Mouse (Mus musculus) liver, adult 2 months (tissue): ENCODE measurements around the gene Olfr707. TPM values are rescaled to one million over a fixed set of nuclear protein-coding genes. Genes with fewer than 3 reads are reported as not detected.

Experiments
- DNase-seq: peaks from one replicate; pipeline ENCODE4 v3.0.0-alpha.2; 2011; ENCODE audit warnings: low read depth, low spot score; ENCODE audit errors: extremely low read depth
- H3K27ac ChIP-seq: fragments of 200-500 bp; replicated peaks from 2 replicates; pipeline ENCODE4 v1.5.1; 2012; ENCODE audit warnings: low read depth, mild to moderate bottlenecking, control low read depth, inconsistent platforms, low read length; ENCODE audit not compliant: insufficient read depth
- H3K27me3 ChIP-seq: fragments of 200-500 bp; 2 replicates; pipeline ENCODE4 v1.6.1; 2012; ENCODE audit warnings: mild to moderate bottlenecking, moderate library complexity, low read length, inconsistent platforms; ENCODE audit not compliant: control insufficient read depth, insufficient read depth
- H3K36me3 ChIP-seq: fragments of 200-500 bp; 2 replicates; pipeline ENCODE4 v1.6.1; 2012; ENCODE audit warnings: low read length, inconsistent platforms; ENCODE audit not compliant: control insufficient read depth, insufficient read depth
- H3K4me1 ChIP-seq: fragments of 200-500 bp; 2 replicates; pipeline ENCODE4 v1.6.1; 2011; ENCODE audit warnings: low read length; ENCODE audit not compliant: control insufficient read depth, insufficient read depth
- H3K4me3 ChIP-seq: fragments of 200-500 bp; 2 replicates; pipeline ENCODE4 v1.5.1; 2011; ENCODE audit warnings: low read depth, mild to moderate bottlenecking, control low read depth, low read length, moderate library complexity; ENCODE audit not compliant: insufficient read depth
- H3K79me2 ChIP-seq: fragments of 200-500 bp; 2 replicates; pipeline ENCODE4 v1.6.1; 2012; ENCODE audit warnings: inconsistent platforms, mild to moderate bottlenecking, low read length, moderate library complexity; ENCODE audit not compliant: control insufficient read depth, insufficient read depth
- H3K9ac ChIP-seq: fragments of 200-500 bp; 2 replicates; pipeline ENCODE4 v1.6.1; 2012; ENCODE audit warnings: low read depth, mild to moderate bottlenecking, control low read depth, inconsistent platforms, low read length
- CTCF ChIP-seq: fragments of 200-500 bp; IDR thresholded peaks from 2 replicates; pipeline ENCODE4 v1.5.1; 2011; ENCODE audit warnings: low read depth, low read length, control low read depth
- POLR2A ChIP-seq: fragments of 200-500 bp; IDR thresholded peaks from 2 replicates; pipeline ENCODE4 v1.6.1; 2011; ENCODE audit warnings: low read length, control low read depth; ENCODE audit not compliant: insufficient read depth; ENCODE audit errors: extremely low read depth
- WGBS: fragments of 180-500 bp; shearing (Covaris S2); methylation state at CpG from one replicate; pipeline ENCODE4 v1.1.7; 2018; 5-methylcytosine and 5-hydroxymethylcytosine counted together
- polyA plus RNA-seq: library from polyadenylated mRNA; depleted of rRNA; stranded (reverse); fragments of >200 nt; gene quantifications from 2 replicates; pipeline ENCODE4 v1.2.3, GENCODE M21; 2012; rRNA removed
- total RNA-seq: library from RNA; depleted of rRNA; stranded (reverse); fragments of >200 nt; gene quantifications from 2 replicates; pipeline ENCODE4 v1.2.3, GENCODE M21; 2014; rRNA removed

Gene Olfr707
- total and polyA plus RNA-seq, 2 experiments: not detected

GRCm38 (mm10) chr7:106876791-106877190, 24.2 kb downstream of the Olfr707 start, which contains the start of gene Olfr705:
Gene Olfr705 (minus strand): TSS chr7:106876891.
- no peak for TF ChIP-seq CTCF
- TF ChIP-seq POLR2A: no peak
- 78% methylated on average over 3 of the region's 3 CpGs for WGBS
- DNase-seq: no peak
- no peak within 1 kb of the TSS for H3K9ac ChIP-seq
- no peaks in the 10 kb centered on the region for H3K36me3 ChIP-seq
- H3K4me1 ChIP-seq: no peaks in the 10 kb centered on the region
- no peak within 1 kb of the TSS for H3K4me3 ChIP-seq
- H3K27me3 ChIP-seq: no peaks in the 10 kb centered on the region
- no peaks in the 10 kb centered on the region for H3K79me2 ChIP-seq
- H3K27ac ChIP-seq: no peak within 1 kb of the TSS

- TF ChIP-seq POLR2A (no peak), CTCF (no peak)
- H3K79me2 ChIP-seq: no peaks in the 10 kb centered on the region
- H3K27ac ChIP-seq: no peak within 1 kb of the TSS
- no peak within 1 kb of the TSS for H3K9ac ChIP-seq
- DNase-seq: no peak
- H3K36me3 ChIP-seq: no peaks in the 10 kb centered on the region
- H3K4me1 ChIP-seq: no peaks in the 10 kb centered on the region
- no peak within 1 kb of the TSS for H3K4me3 ChIP-seq
- H3K27me3 ChIP-seq: no peaks in the 10 kb centered on the region
Measured at GRCm38 (mm10) chr7:106862885-106863284, 38.2 kb downstream of the Olfr707 start, which contains the start of gene Olfr704. Gene Olfr704 (plus strand): TSS chr7:106863185.

GRCm38 (mm10) chr7:106843060-106843459, 58.0 kb downstream of the Olfr707 start, which contains the start of gene Olfr703:
Gene Olfr703 (plus strand): TSS chr7:106843360.
- H3K9ac ChIP-seq: no peak within 1 kb of the TSS
- WGBS: 62% methylated on average over 2 of the region's 2 CpGs
- H3K4me3 ChIP-seq: no peak within 1 kb of the TSS
- no peak for DNase-seq
- H3K27ac ChIP-seq: no peak within 1 kb of the TSS
- no peaks in the 10 kb centered on the region for H3K36me3 ChIP-seq
- TF ChIP-seq CTCF: no peak
- no peak for TF ChIP-seq POLR2A
- no peaks in the 10 kb centered on the region for H3K27me3 ChIP-seq
- no peaks in the 10 kb centered on the region for H3K79me2 ChIP-seq
- H3K4me1 ChIP-seq: no peaks in the 10 kb centered on the region

Other genes starting within 250 kb of the Olfr707 start
- not detected in 2 replicates for gene Olfr693, start 220.7 kb downstream of the Olfr707 start, total RNA-seq
- gene Olfr693, start 220.7 kb downstream of the Olfr707 start, polyA plus RNA-seq: not detected in 2 replicates
- not detected in 2 replicates for gene Olfr694, start 209.4 kb downstream of the Olfr707 start, total RNA-seq
- not detected in 2 replicates for gene Olfr694, start 209.4 kb downstream of the Olfr707 start, polyA plus RNA-seq
- gene Olfr695, start 184.8 kb downstream of the Olfr707 start, total RNA-seq: not detected in 2 replicates
- gene Olfr695, start 184.8 kb downstream of the Olfr707 start, polyA plus RNA-seq: not detected in 2 replicates
- not detected in 2 replicates for gene Olfr697, start 158.8 kb downstream of the Olfr707 start, total RNA-seq
- not detected in 2 replicates for gene Olfr697, start 158.8 kb downstream of the Olfr707 start, polyA plus RNA-seq
- not detected in 2 replicates for gene Olfr698, start 145.8 kb downstream of the Olfr707 start, total RNA-seq
- gene Olfr698, start 145.8 kb downstream of the Olfr707 start, polyA plus RNA-seq: not detected in 2 replicates
- not detected in 2 replicates for gene Olfr699, start 108.0 kb downstream of the Olfr707 start, total RNA-seq
- not detected in 2 replicates for gene Olfr699, start 108.0 kb downstream of the Olfr707 start, polyA plus RNA-seq
- gene Olfr700, start 92.4 kb downstream of the Olfr707 start, total RNA-seq: not detected in 2 replicates
- not detected in 2 replicates for gene Olfr700, start 92.4 kb downstream of the Olfr707 start, polyA plus RNA-seq
- gene Olfr701, start 87.1 kb downstream of the Olfr707 start, total RNA-seq: not detected in 2 replicates
- gene Olfr701, start 87.1 kb downstream of the Olfr707 start, polyA plus RNA-seq: not detected in 2 replicates
- gene Olfr702, start 67.3 kb downstream of the Olfr707 start, total RNA-seq: not detected in 2 replicates
- gene Olfr702, start 67.3 kb downstream of the Olfr707 start, polyA plus RNA-seq: not detected in 2 replicates
- not detected in 2 replicates for gene Olfr703, start 57.9 kb downstream of the Olfr707 start, total RNA-seq
- gene Olfr703, start 57.9 kb downstream of the Olfr707 start, polyA plus RNA-seq: not detected in 2 replicates
- gene Olfr704, start 38.1 kb downstream of the Olfr707 start, total RNA-seq: not detected in 2 replicates
- gene Olfr704, start 38.1 kb downstream of the Olfr707 start, polyA plus RNA-seq: not detected in 2 replicates
- not detected in 2 replicates for gene Olfr705, start 24.4 kb downstream of the Olfr707 start, total RNA-seq
- not detected in 2 replicates for gene Olfr705, start 24.4 kb downstream of the Olfr707 start, polyA plus RNA-seq
- gene Olfr706, start 13.1 kb downstream of the Olfr707 start, total RNA-seq: not detected in 2 replicates
- gene Olfr706, start 13.1 kb downstream of the Olfr707 start, polyA plus RNA-seq: not detected in 2 replicates
- not detected in 2 replicates for gene Olfr1532-ps1, start 6.8 kb upstream of the Olfr707 start, total RNA-seq
- not detected in 2 replicates for gene Olfr1532-ps1, start 6.8 kb upstream of the Olfr707 start, polyA plus RNA-seq
- not detected in 2 replicates for gene Olfr709-ps1, start 31.0 kb upstream of the Olfr707 start, total RNA-seq
- not detected in 2 replicates for gene Olfr709-ps1, start 31.0 kb upstream of the Olfr707 start, polyA plus RNA-seq
- not detected in 2 replicates for gene Olfr710, start 47.1 kb upstream of the Olfr707 start, total RNA-seq
- gene Olfr710, start 47.1 kb upstream of the Olfr707 start, polyA plus RNA-seq: not detected in 2 replicates
- not detected in 2 replicates for gene Olfr6, start 62.7 kb upstream of the Olfr707 start, total RNA-seq
- not detected in 2 replicates for gene Olfr6, start 62.7 kb upstream of the Olfr707 start, polyA plus RNA-seq
- not detected in 2 replicates for gene Olfr711, start 74.2 kb upstream of the Olfr707 start, total RNA-seq
- gene Olfr711, start 74.2 kb upstream of the Olfr707 start, polyA plus RNA-seq: not detected in 2 replicates
- gene Olfr2, start 104.8 kb upstream of the Olfr707 start, total RNA-seq: not detected in 2 replicates
- not detected in 2 replicates for gene Olfr2, start 104.8 kb upstream of the Olfr707 start, polyA plus RNA-seq
- gene Olfr713, start 129.9 kb upstream of the Olfr707 start, total RNA-seq: not detected in 2 replicates
- gene Olfr713, start 129.9 kb upstream of the Olfr707 start, polyA plus RNA-seq: not detected in 2 replicates
- gene Olfr714, start 169.7 kb upstream of the Olfr707 start, total RNA-seq: not detected in 2 replicates
- gene Olfr714, start 169.7 kb upstream of the Olfr707 start, polyA plus RNA-seq: not detected in 2 replicates
- gene Olfr17, start 192.0 kb upstream of the Olfr707 start, total RNA-seq: not detected in 2 replicates
- gene Olfr17, start 192.0 kb upstream of the Olfr707 start, polyA plus RNA-seq: not detected in 2 replicates
- not detected in 2 replicates for gene Olfr715b, start 209.1 kb upstream of the Olfr707 start, total RNA-seq
- gene Olfr715b, start 209.1 kb upstream of the Olfr707 start, polyA plus RNA-seq: not detected in 2 replicates
- not detected in 2 replicates for gene Olfr715, start 229.8 kb upstream of the Olfr707 start, total RNA-seq
- gene Olfr715, start 229.8 kb upstream of the Olfr707 start, polyA plus RNA-seq: not detected in 2 replicates
- gene Olfr716, start 237.1 kb upstream of the Olfr707 start, total RNA-seq: not detected in 2 replicates
- not detected in 2 replicates for gene Olfr716, start 237.1 kb upstream of the Olfr707 start, polyA plus RNA-seq